Mouse (Mus musculus): ENCODE results near the gene 5530400C23Rik. TPM values are rescaled to one million over a fixed set of nuclear protein-coding genes. Genes with fewer than 3 reads are reported as not detected.
"Not testable (repeated sequence)": the region's sequence is repeated elsewhere in the genome, so short reads cannot be mapped to it uniquely, and the experiment has no call there.

5530400C23Rik gene
- not detected in 2 replicates for polyA plus RNA-seq (2015; fragmentation: Nextera tagmentation; extraction: Ambion mirVana)

- H3K27me3 ChIP-seq (replicated peaks); H3K9me3 ChIP-seq (replicated peaks); ATAC-seq (ENCODE audit: low FRiP score); H3K9ac ChIP-seq (replicated peaks); H3K4me2 ChIP-seq; H3K36me3 ChIP-seq; H3K27ac ChIP-seq (replicated peaks); H3K4me3 ChIP-seq (replicated peaks); H3K4me1 ChIP-seq: not testable (repeated sequence)
Observed at GRCm38 (mm10) chr6:133291916-133292315, at the start of gene 5530400C23Rik. Gene 5530400C23Rik, plus strand, starts transcription at chr6:133292216.

- H3K9ac ChIP-seq (replicated peaks): no peak overlapping the region
- WGBS: 83% methylated on average over 3 of the region's 3 CpGs
- no peak for ATAC-seq (ENCODE audit: low FRiP score)
- H3K4me1 ChIP-seq: no peaks in the 10 kb centered on the region
- no peak overlapping the region for H3K27ac ChIP-seq (replicated peaks)
- no peak overlapping the region for H3K4me2 ChIP-seq
- H3K4me3 ChIP-seq (replicated peaks): no peak overlapping the region
- no peaks in the 10 kb centered on the region for H3K27me3 ChIP-seq (replicated peaks)
- no peaks in the 10 kb centered on the region for H3K36me3 ChIP-seq
- H3K9me3 ChIP-seq (replicated peaks): no peaks in the 10 kb centered on the region
Observed at GRCm38 (mm10) chr6:133305952-133306715, 14.1 kb downstream of the 5530400C23Rik start.

- H3K4me2 ChIP-seq; ATAC-seq (ENCODE audit: low FRiP score); H3K4me1 ChIP-seq: not testable (repeated sequence)
Observed at GRCm38 (mm10) chr6:133313896-133314295, 21.9 kb downstream of the 5530400C23Rik start.

GRCm38 (mm10) chr6:133338535-133338934, 46.5 kb downstream of the 5530400C23Rik start:
- H3K27ac ChIP-seq (replicated peaks): no peak overlapping the region
- no peak overlapping the region for H3K4me3 ChIP-seq (replicated peaks)
- no peaks in the 10 kb centered on the region for H3K27me3 ChIP-seq (replicated peaks)
- no peaks in the 10 kb centered on the region for H3K36me3 ChIP-seq
- H3K9me3 ChIP-seq (replicated peaks): no peaks in the 10 kb centered on the region
- no peak overlapping the region for H3K9ac ChIP-seq (replicated peaks)
- no peaks in the 10 kb centered on the region for H3K4me1 ChIP-seq
- WGBS: 85% methylated on average over 1 of the region's 1 CpGs
- no peak for ATAC-seq (ENCODE audit: low FRiP score)
- H3K4me2 ChIP-seq: no peak overlapping the region

More at GRCm38 (mm10) chr6:133313896-133314295, 21.9 kb downstream of the 5530400C23Rik start:
- not testable (repeated sequence) for H3K9ac ChIP-seq (replicated peaks); H3K27me3 ChIP-seq (replicated peaks); H3K9me3 ChIP-seq (replicated peaks); H3K4me3 ChIP-seq (replicated peaks); H3K27ac ChIP-seq (replicated peaks); H3K36me3 ChIP-seq
- WGBS: 88% methylated on average over 2 of the region's 2 CpGs

GRCm38 (mm10) chr6:133341731-133342130, 49.7 kb downstream of the 5530400C23Rik start:
- H3K4me1 ChIP-seq; H3K36me3 ChIP-seq; H3K4me2 ChIP-seq; H3K9ac ChIP-seq (replicated peaks); H3K27me3 ChIP-seq (replicated peaks); H3K4me3 ChIP-seq (replicated peaks); H3K27ac ChIP-seq (replicated peaks); ATAC-seq (ENCODE audit: low FRiP score); H3K9me3 ChIP-seq (replicated peaks): not testable (repeated sequence)
- WGBS: 55% methylated on average over 5 of the region's 5 CpGs

Other genes with a start within 250 kb of the 5530400C23Rik start
- not detected in 2 replicates for gene Tas2r140, start 236.4 kb upstream of the 5530400C23Rik start, polyA plus RNA-seq (2015; fragmentation: Nextera tagmentation; extraction: Ambion mirVana)
- gene Smim10l1, start 187.3 kb upstream of the 5530400C23Rik start, polyA plus RNA-seq (2015; fragmentation: Nextera tagmentation; extraction: Ambion mirVana): 116 and 136 TPM in 2 replicates

All from neural tube, embryonic 15.5 days (tissue).